Mouse (Mus musculus): ENCODE data around the gene Trp53i11. TPM values are rescaled to one million over a fixed set of nuclear protein-coding genes. Genes with fewer than 3 reads are reported as not detected.

The Trp53i11 gene
- total RNA-seq, 2 experiments from 2014 or later, result 83.8 to 96.3 TPM

- intact Hi-C loops (cut with DNase I), result no loop called here
These were observed 4.3 kb downstream of the Trp53i11 start for GRCm38 (mm10) chr2:93191488-93192181.

GRCm38 (mm10) chr2:93192182-93192560 lies 4.8 kb downstream of the Trp53i11 start:
- no peak for DNase-seq (ENCODE audit: low spot score in 2 of 2)
- intact Hi-C loops (cut with DNase I), result no loop called here

More at GRCm38 (mm10) chr2:93191488-93192181, 4.3 kb downstream of the Trp53i11 start:
- no peak for DNase-seq (ENCODE audit: low spot score in 2 of 2)

GRCm38 (mm10) chr2:93192671-93193080 lies 5.3 kb downstream of the Trp53i11 start:
- DNase-seq (ENCODE audit: low spot score in 2 of 2), result no peak
- intact Hi-C loops (cut with DNase I), result no loop called here

GRCm38 (mm10) chr2:93193806-93194205 lies 6.5 kb downstream of the Trp53i11 start:
- intact Hi-C loops (cut with DNase I), result no loop called here
- no peak for DNase-seq (ENCODE audit: low spot score in 2 of 2)

- DNase-seq (ENCODE audit: low spot score in 2 of 2), result peak; percentile 90 to 91
- intact Hi-C loops (cut with DNase I), result loop anchor here (1.0 to 5.0 kb wide), 2 partner anchors 130 to 297 kb away; no protein-coding TSS in a partner anchor
These were observed 11.5 kb downstream of the Trp53i11 start for GRCm38 (mm10) chr2:93198846-93199245.

GRCm38 (mm10) chr2:93199531-93199974 lies 12.2 kb downstream of the Trp53i11 start:
- intact Hi-C loops (cut with DNase I), result loop anchor here (1.0 to 5.0 kb wide), 2 partner anchors 130 to 297 kb away; no protein-coding TSS in a partner anchor

GRCm38 (mm10) chr2:93200681-93201340 lies 13.5 kb downstream of the Trp53i11 start:
- no peak for DNase-seq (ENCODE audit: low spot score in 2 of 2)
- intact Hi-C loops (cut with DNase I), result loop anchor here (5.0 kb wide), 1 partner anchor 271 kb away; no protein-coding TSS in a partner anchor

More at GRCm38 (mm10) chr2:93199531-93199974, 12.2 kb downstream of the Trp53i11 start:
- no peak for DNase-seq (ENCODE audit: low spot score in 2 of 2)

- intact Hi-C loops (cut with DNase I), result loop anchor here (5.0 kb wide), 1 partner anchor 270 kb away; no protein-coding TSS in a partner anchor
- DNase-seq (ENCODE audit: low spot score in 2 of 2), result no peak
These were observed 14.6 kb downstream of the Trp53i11 start for GRCm38 (mm10) chr2:93201997-93202396.

- DNase-seq (ENCODE audit: low spot score in 2 of 2), result no peak
- intact Hi-C loops (cut with DNase I), result loop anchor here (5.0 kb wide), 1 partner anchor 270 kb away; no protein-coding TSS in a partner anchor
These were observed 15.4 kb downstream of the Trp53i11 start for GRCm38 (mm10) chr2:93202782-93203181.

GRCm38 (mm10) chr2:93203682-93204081 lies 16.3 kb downstream of the Trp53i11 start:
- DNase-seq (ENCODE audit: low spot score in 2 of 2), result peak; percentile 62 to 67
- intact Hi-C loops (cut with DNase I), result loop anchor here (5.0 kb wide), 1 partner anchor 269 kb away; no protein-coding TSS in a partner anchor

- intact Hi-C loops (cut with DNase I), result loop anchor here (5.0 kb wide), 1 partner anchor 268 kb away; no protein-coding TSS in a partner anchor
- DNase-seq (ENCODE audit: low spot score in 2 of 2), result no peak
These were observed 17.2 kb downstream of the Trp53i11 start for GRCm38 (mm10) chr2:93204571-93204970.

GRCm38 (mm10) chr2:93206126-93206525 lies 18.8 kb downstream of the Trp53i11 start:
- no peak for DNase-seq (ENCODE audit: low spot score in 2 of 2)
- intact Hi-C loops (cut with DNase I), result no loop called here

- intact Hi-C loops (cut with DNase I), result no loop called here
- no peak for DNase-seq (ENCODE audit: low spot score in 2 of 2)
These were observed 25.0 kb downstream of the Trp53i11 start for GRCm38 (mm10) chr2:93212386-93212785.

- intact Hi-C loops (cut with DNase I), result no loop called here
- no peak for DNase-seq (ENCODE audit: low spot score in 2 of 2)
These were observed 25.5 kb downstream of the Trp53i11 start for GRCm38 (mm10) chr2:93212865-93213264.

- intact Hi-C loops (cut with DNase I), result no loop called here
- no peak for DNase-seq (ENCODE audit: low spot score in 2 of 2)
These were observed 26.8 kb downstream of the Trp53i11 start for GRCm38 (mm10) chr2:93214192-93214591.

GRCm38 (mm10) chr2:93215790-93216189 lies 28.4 kb downstream of the Trp53i11 start:
- intact Hi-C loops (cut with DNase I), result loop anchor here (5.0 kb wide), 1 partner anchor 257 kb away; no protein-coding TSS in a partner anchor
- no peak for DNase-seq (ENCODE audit: low spot score in 2 of 2)

- intact Hi-C loops (cut with DNase I), result loop anchor here (1.0 to 5.0 kb wide), 3 partner anchors 116 to 255 kb away; no protein-coding TSS in a partner anchor
- DNase-seq (ENCODE audit: low spot score in 2 of 2), result peak; percentile 85 to 91
These were observed 29.7 kb downstream of the Trp53i11 start for GRCm38 (mm10) chr2:93217015-93217414.

GRCm38 (mm10) chr2:93218353-93218990 lies 31.1 kb downstream of the Trp53i11 start:
- intact Hi-C loops (cut with DNase I), result loop anchor here (5.0 kb wide), 1 partner anchor 254 kb away; no protein-coding TSS in a partner anchor
- DNase-seq (ENCODE audit: low spot score in 2 of 2), result no peak

- intact Hi-C loops (cut with DNase I), result loop anchor here (5.0 kb wide), 1 partner anchor 253 kb away; no protein-coding TSS in a partner anchor
- no peak for DNase-seq (ENCODE audit: low spot score in 2 of 2)
These were observed 32.2 kb downstream of the Trp53i11 start for GRCm38 (mm10) chr2:93219576-93219975.

- intact Hi-C loops (cut with DNase I), result no loop called here
- no peak for DNase-seq (ENCODE audit: low spot score in 2 of 2)
These were observed 33.1 kb downstream of the Trp53i11 start for GRCm38 (mm10) chr2:93220447-93220846.

All from left cerebral cortex, postnatal 25 days (tissue).